Mouse (Mus musculus) brain, embryonic 14.5 days (tissue): Measurements from ENCODE around the gene Abcc8.

Source experiments
- CTCF ChIP-seq: fragments of 200-500 bp; IDR thresholded peaks from 2 replicates; pipeline ENCODE4 v1.5.1; 2012; ENCODE audit warnings: inconsistent platforms, mild to moderate bottlenecking, moderate library complexity, borderline replicate concordance; ENCODE audit not compliant: insufficient read depth, insufficient read length; ENCODE audit errors: extremely low read depth
- POLR2A ChIP-seq: fragments of 200-500 bp; IDR thresholded peaks from 2 replicates; pipeline ENCODE4 v1.6.1; 2012; ENCODE audit warnings: mild to moderate bottlenecking, inconsistent platforms, borderline replicate concordance; ENCODE audit not compliant: poor library complexity, insufficient read depth, insufficient read length, severe bottlenecking; ENCODE audit errors: extremely low read depth

GRCm38 (mm10) chr7:46218415-46218814 is 38.6 kb upstream of the Abcc8 start:
- TF ChIP-seq POLR2A = no peak
- no peak for TF ChIP-seq CTCF
